Mouse (Mus musculus): ENCODE data around the gene Ppil4. TPM values are rescaled to one million over a fixed set of nuclear protein-coding genes. Genes with fewer than 3 reads are reported as not detected.

Ppil4 gene
- polyA plus RNA-seq, 1 experiment, result 42.7 TPM

DNA sequence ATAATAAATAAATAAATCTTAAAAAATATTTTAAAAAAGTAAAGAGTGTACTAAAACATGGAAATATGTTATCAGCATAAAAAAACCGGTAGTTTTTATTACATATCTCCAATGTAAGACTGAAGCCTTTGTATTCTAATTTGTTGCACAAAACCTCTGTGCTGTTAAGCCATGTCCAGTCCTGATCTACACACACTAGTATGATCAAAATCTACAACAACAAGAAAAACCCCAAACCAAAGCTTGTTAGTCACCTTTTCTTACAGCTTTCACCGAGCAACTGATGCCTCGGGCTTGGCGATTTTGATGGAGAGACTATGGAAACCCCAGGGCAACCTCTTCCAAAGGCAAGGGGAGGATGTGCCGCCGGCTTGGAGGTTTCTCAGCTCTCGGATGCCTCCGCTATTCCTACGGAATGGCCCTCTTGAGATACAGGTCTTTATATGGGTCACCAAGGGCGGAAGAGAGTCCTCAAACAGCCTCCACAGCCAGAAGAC is 389 bp upstream of the Ppil4 start:
- H3K9me3 ChIP-seq (replicated peaks; ENCODE audit: control insufficient read depth, insufficient read depth, low read length, poor library complexity, severe bottlenecking), result no peaks in the 10 kb centered on the region
- TF ChIP-seq EP300 (IDR thresholded peaks at IDR 0.05; ENCODE audit: insufficient read depth, low read depth, low read length) (no peak), CTCF (IDR thresholded peaks at IDR 0.05; ENCODE audit: low read depth, low read length) (no peak), POLR2A (IDR thresholded peaks at IDR 0.05; ENCODE audit: insufficient read depth, low read length) (no peak)
- H3K27me3 ChIP-seq (ENCODE audit: control insufficient read depth, insufficient read depth, low read length, poor library complexity, severe bottlenecking), result no peaks in the 10 kb centered on the region
- peak overlapping the region; percentile 81 for H3K9ac ChIP-seq (ENCODE audit: low read depth, poor library complexity, severe bottlenecking)
- H3K4me3 ChIP-seq (ENCODE audit: low read depth, low read length), result peak overlapping the region; percentile 96
- H3K36me3 ChIP-seq (ENCODE audit: control insufficient read depth, insufficient read depth, low read length, poor library complexity, severe bottlenecking), result peaks cover 18% of the 10 kb centered on the region
- no peak overlapping the region for H3K27ac ChIP-seq (ENCODE audit: insufficient read depth, low read length)
- H3K4me1 ChIP-seq (ENCODE audit: control insufficient read depth, insufficient read depth, low read length), result no peaks in the 10 kb centered on the region

- no peak overlapping the region for H3K4me3 ChIP-seq (ENCODE audit: low read depth, low read length)
- H3K27me3 ChIP-seq (ENCODE audit: control insufficient read depth, insufficient read depth, low read length, poor library complexity, severe bottlenecking), result no peaks in the 10 kb centered on the region
- H3K36me3 ChIP-seq (ENCODE audit: control insufficient read depth, insufficient read depth, low read length, poor library complexity, severe bottlenecking), result peaks cover 47% of the 10 kb centered on the region
- no peak overlapping the region for H3K27ac ChIP-seq (ENCODE audit: insufficient read depth, low read length)
- H3K9ac ChIP-seq (ENCODE audit: low read depth, poor library complexity, severe bottlenecking), result no peak overlapping the region
- TF ChIP-seq POLR2A (IDR thresholded peaks at IDR 0.05; ENCODE audit: insufficient read depth, low read length), result no peak
- TF ChIP-seq CTCF (IDR thresholded peaks at IDR 0.05; ENCODE audit: low read depth, low read length), result no peak
- TF ChIP-seq EP300 (IDR thresholded peaks at IDR 0.05; ENCODE audit: insufficient read depth, low read depth, low read length), result no peak
- H3K4me1 ChIP-seq (ENCODE audit: control insufficient read depth, insufficient read depth, low read length), result no peaks in the 10 kb centered on the region
- no peaks in the 10 kb centered on the region for H3K9me3 ChIP-seq (replicated peaks; ENCODE audit: control insufficient read depth, insufficient read depth, low read length, poor library complexity, severe bottlenecking)
These were observed 8.6 kb downstream of the Ppil4 start for GRCm38 (mm10) chr10:7801258-7801657.

DNA sequence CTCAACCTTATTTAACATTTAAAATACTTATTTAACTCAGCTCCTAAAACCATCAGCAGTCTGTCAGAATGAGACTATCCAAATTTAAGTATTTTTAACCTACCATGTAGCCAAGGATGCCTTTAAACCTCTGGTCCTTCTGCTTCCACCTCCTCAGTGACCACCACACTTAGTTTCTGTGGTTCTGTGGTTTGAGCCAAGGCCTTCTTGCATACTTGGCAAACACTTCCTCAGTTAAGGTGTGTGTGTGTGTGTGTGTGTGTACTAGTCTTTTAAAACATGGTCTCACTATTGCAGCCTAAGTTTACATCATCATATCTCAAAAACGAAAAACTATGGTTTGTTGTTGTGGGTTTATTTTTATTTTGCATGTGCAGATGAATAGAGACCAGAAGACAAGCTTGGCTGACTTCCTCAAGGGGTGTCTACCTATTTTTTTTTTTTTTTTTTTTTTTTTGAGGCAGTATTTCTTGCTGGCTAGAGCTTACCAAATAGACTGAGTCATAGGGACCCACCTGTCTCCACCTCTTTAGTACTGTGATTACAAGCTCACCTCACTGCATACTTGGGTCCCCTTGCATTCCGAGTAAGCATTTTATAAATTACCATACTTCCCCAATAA is 9.9 kb downstream of the Ppil4 start:
- Histone ChIP-seq H3K27me3 (ENCODE audit: control insufficient read depth, insufficient read depth, low read length, poor library complexity, severe bottlenecking) (no peaks in the 10 kb centered on the region), H3K36me3 (ENCODE audit: control insufficient read depth, insufficient read depth, low read length, poor library complexity, severe bottlenecking) (peaks cover 48% of the 10 kb centered on the region), H3K27ac (ENCODE audit: insufficient read depth, low read length) (no peak overlapping the region), H3K9ac (ENCODE audit: low read depth, poor library complexity, severe bottlenecking) (no peak overlapping the region), H3K4me1 (ENCODE audit: control insufficient read depth, insufficient read depth, low read length) (no peaks in the 10 kb centered on the region), H3K9me3 (replicated peaks; ENCODE audit: control insufficient read depth, insufficient read depth, low read length, poor library complexity, severe bottlenecking) (no peaks in the 10 kb centered on the region), H3K4me3 (ENCODE audit: low read depth, low read length) (no peak overlapping the region)
- TF ChIP-seq CTCF (IDR thresholded peaks at IDR 0.05; ENCODE audit: low read depth, low read length), result no peak
- no peak for TF ChIP-seq EP300 (IDR thresholded peaks at IDR 0.05; ENCODE audit: insufficient read depth, low read depth, low read length)
- no peak for TF ChIP-seq POLR2A (IDR thresholded peaks at IDR 0.05; ENCODE audit: insufficient read depth, low read length)

- TF ChIP-seq CTCF (IDR thresholded peaks at IDR 0.05; ENCODE audit: low read depth, low read length) (peak; percentile 27), EP300 (IDR thresholded peaks at IDR 0.05; ENCODE audit: insufficient read depth, low read depth, low read length) (no peak), POLR2A (IDR thresholded peaks at IDR 0.05; ENCODE audit: insufficient read depth, low read length) (no peak)
- no peak overlapping the region for H3K27ac ChIP-seq (ENCODE audit: insufficient read depth, low read length)
- peaks cover 22% of the 10 kb centered on the region for H3K36me3 ChIP-seq (ENCODE audit: control insufficient read depth, insufficient read depth, low read length, poor library complexity, severe bottlenecking)
- H3K4me3 ChIP-seq (ENCODE audit: low read depth, low read length), result no peak overlapping the region
- no peaks in the 10 kb centered on the region for H3K4me1 ChIP-seq (ENCODE audit: control insufficient read depth, insufficient read depth, low read length)
- no peaks in the 10 kb centered on the region for H3K27me3 ChIP-seq (ENCODE audit: control insufficient read depth, insufficient read depth, low read length, poor library complexity, severe bottlenecking)
- no peak overlapping the region for H3K9ac ChIP-seq (ENCODE audit: low read depth, poor library complexity, severe bottlenecking)
- H3K9me3 ChIP-seq (replicated peaks; ENCODE audit: control insufficient read depth, insufficient read depth, low read length, poor library complexity, severe bottlenecking), result no peaks in the 10 kb centered on the region
These were observed 17.2 kb downstream of the Ppil4 start for GRCm38 (mm10) chr10:7809937-7810336.

DNA sequence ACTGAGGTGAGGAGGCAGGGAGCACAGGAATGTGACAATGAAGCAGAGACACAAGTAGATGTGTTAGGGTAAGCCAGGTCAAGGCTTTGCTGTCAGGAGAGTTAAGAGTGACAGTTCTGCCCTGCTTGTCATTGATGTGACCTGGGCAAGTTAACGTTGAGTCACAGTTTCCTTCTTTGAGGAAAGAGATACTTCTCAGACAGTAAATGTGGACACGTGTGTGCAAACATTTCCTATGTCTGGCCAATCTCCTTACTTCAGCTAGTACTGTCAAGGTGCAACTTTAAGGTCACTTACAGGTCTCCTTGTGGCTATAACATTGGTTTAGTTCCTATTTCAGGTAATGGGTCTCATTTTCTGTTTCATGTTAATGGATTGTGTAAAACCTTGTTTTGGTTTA is 23.8 kb downstream of the Ppil4 start:
- Histone ChIP-seq H3K9me3 (replicated peaks; ENCODE audit: control insufficient read depth, insufficient read depth, low read length, poor library complexity, severe bottlenecking) (no peaks in the 10 kb centered on the region), H3K36me3 (ENCODE audit: control insufficient read depth, insufficient read depth, low read length, poor library complexity, severe bottlenecking) (peaks cover 25% of the 10 kb centered on the region), H3K9ac (ENCODE audit: low read depth, poor library complexity, severe bottlenecking) (no peak overlapping the region), H3K4me1 (ENCODE audit: control insufficient read depth, insufficient read depth, low read length) (no peaks in the 10 kb centered on the region), H3K27me3 (ENCODE audit: control insufficient read depth, insufficient read depth, low read length, poor library complexity, severe bottlenecking) (no peaks in the 10 kb centered on the region), H3K27ac (ENCODE audit: insufficient read depth, low read length) (no peak overlapping the region), H3K4me3 (ENCODE audit: low read depth, low read length) (no peak overlapping the region)
- TF ChIP-seq POLR2A (IDR thresholded peaks at IDR 0.05; ENCODE audit: insufficient read depth, low read length), result no peak
- TF ChIP-seq EP300 (IDR thresholded peaks at IDR 0.05; ENCODE audit: insufficient read depth, low read depth, low read length), result no peak
- TF ChIP-seq CTCF (IDR thresholded peaks at IDR 0.05; ENCODE audit: low read depth, low read length), result no peak

- H3K9me3 ChIP-seq (replicated peaks; ENCODE audit: control insufficient read depth, insufficient read depth, low read length, poor library complexity, severe bottlenecking), result no peaks in the 10 kb centered on the region
- no peaks in the 10 kb centered on the region for H3K4me1 ChIP-seq (ENCODE audit: control insufficient read depth, insufficient read depth, low read length)
- TF ChIP-seq POLR2A (IDR thresholded peaks at IDR 0.05; ENCODE audit: insufficient read depth, low read length) (no peak), EP300 (IDR thresholded peaks at IDR 0.05; ENCODE audit: insufficient read depth, low read depth, low read length) (no peak), CTCF (IDR thresholded peaks at IDR 0.05; ENCODE audit: low read depth, low read length) (no peak)
- H3K27me3 ChIP-seq (ENCODE audit: control insufficient read depth, insufficient read depth, low read length, poor library complexity, severe bottlenecking), result no peaks in the 10 kb centered on the region
- H3K9ac ChIP-seq (ENCODE audit: low read depth, poor library complexity, severe bottlenecking), result no peak overlapping the region
- no peak overlapping the region for H3K4me3 ChIP-seq (ENCODE audit: low read depth, low read length)
- peaks cover 26% of the 10 kb centered on the region for H3K36me3 ChIP-seq (ENCODE audit: control insufficient read depth, insufficient read depth, low read length, poor library complexity, severe bottlenecking)
- no peak overlapping the region for H3K27ac ChIP-seq (ENCODE audit: insufficient read depth, low read length)
These were observed 26.0 kb downstream of the Ppil4 start for GRCm38 (mm10) chr10:7818676-7819075.

Data from ES-Bruce4 (cell line).